Mouse (Mus musculus): ENCODE measurements around the gene Rcan1.

DNA sequence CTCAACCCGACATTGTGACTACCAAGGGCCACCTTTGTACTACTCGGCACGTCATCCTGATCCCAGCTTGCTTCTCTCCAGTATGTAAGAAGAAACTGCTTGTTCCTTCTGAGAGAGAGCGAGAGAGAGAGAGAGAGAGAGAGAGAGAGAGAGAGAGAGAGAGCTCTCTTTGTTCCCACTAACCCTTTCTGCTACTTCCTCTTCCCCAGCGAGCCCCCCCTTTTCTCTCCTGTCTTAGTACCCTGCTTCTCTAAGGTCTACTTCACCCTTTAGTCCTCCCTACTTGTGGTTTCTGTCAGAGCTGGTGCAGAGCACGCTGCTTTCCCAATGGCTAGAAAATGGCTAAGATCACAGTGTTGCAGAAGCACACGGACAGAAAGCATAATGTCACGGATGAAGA, 30.4 kb downstream of the Rcan1 start:
- TF ChIP-seq CTCF (IDR thresholded peaks at IDR 0.05) (no peak), EP300 (IDR thresholded peaks at IDR 0.05) (no peak)
